Mouse (Mus musculus): ENCODE results near the gene Tmcc1.
"Not testable (repeated sequence)": the region's sequence is repeated elsewhere in the genome, so short reads cannot be mapped to it uniquely, and the experiment has no call there.

DNA sequence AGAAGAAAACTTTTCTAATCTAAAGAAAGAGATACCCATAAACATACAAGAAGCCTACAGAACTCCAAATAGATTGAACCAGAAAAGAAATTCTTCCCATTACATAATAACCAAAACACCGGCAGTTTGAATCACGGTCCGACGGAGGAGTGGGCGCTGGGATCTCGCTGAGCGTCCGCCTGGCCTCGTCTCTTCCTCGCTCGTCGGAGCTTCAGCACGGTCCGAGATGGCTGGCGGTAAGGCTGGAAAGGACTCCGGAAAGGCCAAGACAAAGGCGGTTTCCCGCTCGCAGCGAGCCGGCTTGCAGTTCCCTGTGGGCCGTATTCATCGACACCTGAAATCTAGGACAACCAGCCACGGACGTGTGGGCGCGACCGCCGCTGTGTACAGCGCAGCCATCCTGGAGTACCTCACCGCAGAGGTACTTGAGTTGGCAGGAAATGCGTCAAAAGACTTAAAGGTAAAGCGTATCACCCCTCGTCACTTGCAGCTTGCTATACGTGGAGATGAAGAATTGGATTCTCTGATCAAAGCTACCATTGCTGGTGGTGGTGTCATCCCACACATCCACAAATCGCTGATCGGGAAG lies 19.7 kb downstream of the Tmcc1 start:
- not testable (repeated sequence) for TF ChIP-seq CTCF (IDR thresholded peaks at IDR 0.05; ENCODE audit: low read depth, low read length); POLR2A (IDR thresholded peaks at IDR 0.05; ENCODE audit: extremely low read depth, insufficient read depth, low read length)
